Mouse (Mus musculus) NIH3T3 (cell line): ENCODE results near the gene Olfr937.

Experiments
- DNase-seq: peaks from one replicate; pipeline ENCODE4 v3.0.0-alpha.2; 2012; ENCODE audit warnings: low read depth

Olfr937 gene

GRCm38 (mm10) chr9:39064851-39065250 lies at the start of gene Olfr937:
Gene Olfr937, minus strand, starts transcription at chr9:39064951.
- DNase-seq, result no peak

- no peak for DNase-seq
Observed at GRCm38 (mm10) chr9:39078787-39079186, 14.0 kb upstream of the Olfr937 start, which contains the start of gene Olfr938. Gene Olfr938, minus strand, starts transcription at chr9:39078887.

GRCm38 (mm10) chr9:39023277-39023676 lies 41.5 kb downstream of the Olfr937 start, which contains the start of gene Olfr146:
Gene Olfr146, minus strand, starts transcription at chr9:39023377.
- DNase-seq, result no peak
